Comparison of ENCODE assay signal across 9 mouse cellular contexts in genomic region chr9:107618778-107619545, GRCm38 (mm10). TPM values are rescaled to one million over a fixed set of nuclear protein-coding genes. Genes with fewer than 3 reads are reported as not detected.
DNase-seq lines count a peak whose midpoint lies in the region; TF ChIP-seq lines count a peak whose summit lies in the region.
"Had no signal": no experiment of that assay in that cellular context is flagged by ENCODE, and none has a peak within 500 bp of the region (broad histone marks: within the 10 kb centered on the region; RNA-seq: fewer than 3 reads in every experiment).

No protein-coding gene starts in this region.

- peak; percentile 59 for DNase-seq in cerebellum, adult 9-11 months
- no peak for DNase-seq in cerebellum, adult 11 months
- DNase-seq in brain, embryonic 14.5 days (ENCODE audit: low read depth) = peak; percentile 79
- no peak for DNase-seq in hindbrain, embryonic 10.5 days (ENCODE audit: low spot score)
- DNase-seq in liver, adult 2 months (ENCODE audit: extremely low read depth, low read depth, low spot score) = peak; percentile 86
- no peak for DNase-seq in thymus, adult 18-20 months
- no peak for DNase-seq in layer of hippocampus, adult 8-10 months (ENCODE audit: low spot score in 2 of 2)

- H3K4me3 ChIP-seq in hindbrain, embryonic 10.5 days = no peak overlapping the region
- no peak overlapping the region for H3K4me3 ChIP-seq in liver, adult 2 months (ENCODE audit: insufficient read depth, low read depth, low read length)
- no peak overlapping the region for H3K4me3 ChIP-seq in small intestine, adult 2 months (ENCODE audit: low read depth, low read length)

- H3K9ac ChIP-seq in liver, adult 2 months (ENCODE audit: low read depth, low read length) = peak overlapping the region; percentile 56

- TF ChIP-seq POLR2A in brain, embryonic 14.5 days (IDR thresholded peaks at IDR 0.05; ENCODE audit: borderline replicate concordance, extremely low read depth, insufficient read depth, insufficient read length, poor library complexity, severe bottlenecking) = no peak
- TF ChIP-seq POLR2A in liver, adult 2 months (IDR thresholded peaks at IDR 0.05; ENCODE audit: extremely low read depth, insufficient read depth, low read length) = no peak
- no peak for TF ChIP-seq POLR2A in small intestine, adult 2 months (IDR thresholded peaks at IDR 0.05; ENCODE audit: low read depth, low read length)

- peak overlapping the region; percentile 20; the same call in 1 of the 2 replicates for H3K27ac ChIP-seq in hindbrain, embryonic 10.5 days
- peak overlapping the region; percentile 83 for H3K27ac ChIP-seq in liver, adult 2 months (replicated peaks; ENCODE audit: insufficient read depth, low read depth, low read length)
- peak overlapping the region; percentile 90 for H3K27ac ChIP-seq in small intestine, adult 2 months (ENCODE audit: insufficient read depth, low read depth, low read length)

- peaks cover 7% of the 10 kb centered on the region; the same call in 1 of the 2 replicates for H3K79me2 ChIP-seq in liver, adult 2 months (ENCODE audit: control insufficient read depth, insufficient read depth, low read length)

- no peak for TF ChIP-seq CTCF in brain, embryonic 14.5 days (IDR thresholded peaks at IDR 0.05; ENCODE audit: borderline replicate concordance, extremely low read depth, insufficient read depth, insufficient read length)
- no peak for TF ChIP-seq CTCF in liver, adult 2 months (IDR thresholded peaks at IDR 0.05; ENCODE audit: low read depth, low read length)
- no peak for TF ChIP-seq CTCF in small intestine, adult 2 months (IDR thresholded peaks at IDR 0.05; ENCODE audit: extremely low read depth, insufficient read length, insufficient replicate concordance, low read depth, low read length)

- peaks cover 98% of the 10 kb centered on the region for H3K36me3 ChIP-seq in hindbrain, embryonic 10.5 days
- no peaks in the 10 kb centered on the region; the same call in 1 of the 2 replicates for H3K36me3 ChIP-seq in liver, adult 2 months (ENCODE audit: control insufficient read depth, insufficient read depth, low read length)
- H3K36me3 ChIP-seq in small intestine, adult 2 months (ENCODE audit: control insufficient read depth, insufficient read depth, low read length) = peaks cover 56% of the 10 kb centered on the region

- no peaks in the 10 kb centered on the region for H3K27me3 ChIP-seq in hindbrain, embryonic 10.5 days (ENCODE audit: insufficient read depth, poor library complexity, severe bottlenecking)
- H3K27me3 ChIP-seq in liver, adult 2 months (ENCODE audit: control insufficient read depth, insufficient read depth, low read length) = no peaks in the 10 kb centered on the region
- H3K27me3 ChIP-seq in small intestine, adult 2 months (ENCODE audit: control insufficient read depth, insufficient read depth, low read length) = no peaks in the 10 kb centered on the region

- peaks cover 39% of the 10 kb centered on the region for H3K4me1 ChIP-seq in hindbrain, embryonic 10.5 days (replicated peaks)
- H3K4me1 ChIP-seq in liver, adult 2 months (ENCODE audit: control insufficient read depth, insufficient read depth, low read length) = peaks cover 17% of the 10 kb centered on the region
- peaks cover 28% of the 10 kb centered on the region for H3K4me1 ChIP-seq in small intestine, adult 2 months (ENCODE audit: control insufficient read depth, insufficient read depth, insufficient read length, low read length)

- 84% methylated on average over 13 of the region's 13 CpGs for WGBS in hindbrain, embryonic 10.5 days
- WGBS in liver, adult 2 months = 10% methylated on average over 13 of the region's 13 CpGs
- 15% methylated on average over 13 of the region's 13 CpGs for WGBS in small intestine, adult 2 months

- no peaks in the 10 kb centered on the region for H3K9me3 ChIP-seq in hindbrain, embryonic 10.5 days

RNA-seq across cellular contexts. Expression of gene Sema3b, which starts 9.9 kb away (rescaled TPM):
- polyA plus RNA-seq in brain, embryonic 14.5 days (2012; rRNA removed) = 3.9 and 6.7 TPM in 2 replicates
- 3.9 and 5.2 TPM in 2 replicates for polyA plus RNA-seq in hindbrain, embryonic 10.5 days (2016; fragmentation: Nextera tagmentation; extraction: Ambion mirVana)
- total RNA-seq in liver, adult 2 months (2014; rRNA removed) = 0.13 and 0.37 TPM in 2 replicates
- 0.68 and 0.83 TPM in 2 replicates for polyA plus RNA-seq in liver, adult 2 months (2012; rRNA removed)
- 33.5 and 55.4 TPM in 2 replicates for polyA plus RNA-seq in small intestine, adult 2 months (2012; rRNA removed)
- total RNA-seq in layer of hippocampus, adult 8-10 months (2022) = 1 to 10 TPM; 2.9 to 5.0 (median 4.4) TPM
- total RNA-seq: hematopoietic stem cell, adult 5-6 weeks had no signal

RNA-seq across cellular contexts. Expression of gene Gnai2, which starts 16.2 kb away (rescaled TPM):
- 488 and 561 TPM in 2 replicates for polyA plus RNA-seq in brain, embryonic 14.5 days (2012; rRNA removed)
- 554 and 640 TPM in 2 replicates for polyA plus RNA-seq in hindbrain, embryonic 10.5 days (2016; fragmentation: Nextera tagmentation; extraction: Ambion mirVana)
- 31.6 and 44.8 TPM in 2 replicates for total RNA-seq in liver, adult 2 months (2014; rRNA removed)
- polyA plus RNA-seq in liver, adult 2 months (2012; rRNA removed) = 117 and 122 TPM in 2 replicates
- 264 and 501 TPM in 2 replicates for polyA plus RNA-seq in small intestine, adult 2 months (2012; rRNA removed)
- 100 to 1,000 TPM; 218 to 272 (median 249) TPM for total RNA-seq in layer of hippocampus, adult 8-10 months (2022)

RNA-seq across cellular contexts. Expression of gene Ifrd2, which starts 31.5 kb away (rescaled TPM):
- 21.4 and 29.6 TPM in 2 replicates for polyA plus RNA-seq in brain, embryonic 14.5 days (2012; rRNA removed)
- polyA plus RNA-seq in hindbrain, embryonic 10.5 days (2016; fragmentation: Nextera tagmentation; extraction: Ambion mirVana) = 41.1 and 54.1 TPM in 2 replicates
- total RNA-seq in liver, adult 2 months (2014; rRNA removed) = 21.5 and 32.2 TPM in 2 replicates
- 54.6 and 56.2 TPM in 2 replicates for polyA plus RNA-seq in liver, adult 2 months (2012; rRNA removed)
- 33.2 and 55.4 TPM in 2 replicates for polyA plus RNA-seq in small intestine, adult 2 months (2012; rRNA removed)
- total RNA-seq in layer of hippocampus, adult 8-10 months (2022) = 10 to 100 TPM; 12.4 to 15.4 (median 14.0) TPM

RNA-seq across cellular contexts. Expression of gene Hyal3, which starts 38.3 kb away (rescaled TPM):
- 1.2 and 1.6 TPM in 2 replicates for polyA plus RNA-seq in brain, embryonic 14.5 days (2012; rRNA removed)
- 0.41 and 0.77 TPM in 2 replicates for polyA plus RNA-seq in hindbrain, embryonic 10.5 days (2016; fragmentation: Nextera tagmentation; extraction: Ambion mirVana)
- total RNA-seq in liver, adult 2 months (2014; rRNA removed) = 0.13 and 0.18 TPM in 2 replicates
- 0.29 and 0.54 TPM in 2 replicates for polyA plus RNA-seq in liver, adult 2 months (2012; rRNA removed)
- polyA plus RNA-seq in small intestine, adult 2 months (2012; rRNA removed) = 0.52 and 0.89 TPM in 2 replicates
- total RNA-seq in layer of hippocampus, adult 8-10 months (2022) = 1 to 10 TPM; 1.7 to 2.4 (median 1.9) TPM

RNA-seq across cellular contexts. Expression of gene Naa80, which starts 40.3 kb away (rescaled TPM):
- polyA plus RNA-seq in brain, embryonic 14.5 days (2012; rRNA removed) = 28.8 and 32.4 TPM in 2 replicates
- polyA plus RNA-seq in hindbrain, embryonic 10.5 days (2016; fragmentation: Nextera tagmentation; extraction: Ambion mirVana) = 19.2 and 20.8 TPM in 2 replicates
- total RNA-seq in liver, adult 2 months (2014; rRNA removed) = 12.3 and 12.8 TPM in 2 replicates
- 88.5 and 130 TPM in 2 replicates for polyA plus RNA-seq in liver, adult 2 months (2012; rRNA removed)
- polyA plus RNA-seq in small intestine, adult 2 months (2012; rRNA removed) = 26.3 and 46.3 TPM in 2 replicates
- 10 to 100 TPM; 11.8 to 18.4 (median 15.4) TPM for total RNA-seq in layer of hippocampus, adult 8-10 months (2022)

Comparison
In these comparisons a context has a peak if more than half of its experiments do, and no peak if none do; other contexts are left out.
1. DNase-seq: peak in cerebellum, adult 9-11 months (single experiment), brain, embryonic 14.5 days (single experiment) and liver, adult 2 months (single experiment); none in cerebellum, adult 11 months (single experiment), hindbrain, embryonic 10.5 days (single experiment), thymus, adult 18-20 months (0 of 2) and layer of hippocampus, adult 8-10 months (0 of 2).
2. H3K27ac ChIP-seq: peak in every context shown above with its lines; median percentile 90 in small intestine, adult 2 months; 83 in liver, adult 2 months; 20 in hindbrain, embryonic 10.5 days.